Mouse (Mus musculus) intestine, postnatal 0 days (tissue): ENCODE measurements around the gene Npcd. TPM values are rescaled to one million over a fixed set of nuclear protein-coding genes. Genes with fewer than 3 reads are reported as not detected.

Experiments
- ATAC-seq: fragments of 200-750 bp; cut with Nextera tagmentation; 2 replicates; pipeline ENCODE4 v1.8.0; 2017; ENCODE audit warnings: mild to moderate bottlenecking, moderate TSS enrichment, moderate library complexity
- H3K27ac ChIP-seq: fragments of 300-500 bp; sonication (generic); 2 replicates; pipeline ENCODE4 v1.5.1; 2014; ENCODE audit warnings: mild to moderate bottlenecking, low read depth, low read length, moderate library complexity
- H3K27me3 ChIP-seq: fragments of 300-500 bp; sonication (generic); replicated peaks from 2 replicates; pipeline ENCODE4 v1.6.1; 2014; ENCODE audit warnings: low read length, mixed read lengths; ENCODE audit not compliant: control insufficient read depth, insufficient read depth
- H3K36me3 ChIP-seq: fragments of 300-500 bp; sonication (generic); 2 replicates; pipeline ENCODE4 v1.6.1; 2014; ENCODE audit warnings: mild to moderate bottlenecking, moderate library complexity; ENCODE audit not compliant: control insufficient read depth, insufficient read depth
- H3K4me1 ChIP-seq: fragments of 300-500 bp; sonication (generic); replicated peaks from 2 replicates; pipeline ENCODE4 v1.6.1; 2014; ENCODE audit warnings: antibody characterized with exemption, low read length, mixed read lengths; ENCODE audit not compliant: control insufficient read depth, insufficient read depth
- H3K4me2 ChIP-seq: fragments of 300-500 bp; sonication (generic); replicated peaks from 2 replicates; pipeline ENCODE4 v1.6.1; 2014; ENCODE audit warnings: low read depth, mild to moderate bottlenecking, moderate library complexity
- H3K4me3 ChIP-seq: fragments of 300-500 bp; sonication (generic); 2 replicates; pipeline ENCODE4 v1.5.1; 2014; ENCODE audit warnings: low read depth, low read length
- H3K9ac ChIP-seq: fragments of 300-500 bp; sonication (generic); 2 replicates; pipeline ENCODE4 v1.6.1; 2014; ENCODE audit warnings: mild to moderate bottlenecking, low read depth, low read length
- H3K9me3 ChIP-seq: fragments of 300-500 bp; sonication (generic); 2 replicates; pipeline ENCODE4 v1.6.1; 2016; ENCODE audit warnings: mixed run types; ENCODE audit not compliant: control insufficient read depth
- CTCF ChIP-seq: sonication (generic); IDR thresholded peaks from 2 replicates; pipeline ENCODE4 v1.5.1; 2016; ENCODE audit warnings: low read depth, mild to moderate bottlenecking, control low read depth, antibody characterized with exemption, moderate library complexity
- WGBS: fragments of 180-500 bp; shearing (Covaris S2); extraction: QIAGEN DNeasy Blood & Tissue Kit; methylation state at CpG from one replicate; pipeline ENCODE4 v1.1.7; 2014; 5-methylcytosine and 5-hydroxymethylcytosine counted together
- polyA plus RNA-seq: library from polyadenylated mRNA; unstranded; fragments of >200 nt; fragmentation: Nextera tagmentation; extraction: Ambion mirVana; gene quantifications from 2 replicates; pipeline ENCODE4 v1.2.1, GENCODE M21; 2015

Gene Npcd
- polyA plus RNA-seq, 1 experiment from 2014 or later, result not detected

- 97% methylated on average over 11 of the region's 11 CpGs for WGBS
- H3K27me3 ChIP-seq, result no peaks in the 10 kb centered on the region
These were observed 90.0 kb downstream of the Npcd start for GRCm38 (mm10) chr15:79744001-79744400.

DNA sequence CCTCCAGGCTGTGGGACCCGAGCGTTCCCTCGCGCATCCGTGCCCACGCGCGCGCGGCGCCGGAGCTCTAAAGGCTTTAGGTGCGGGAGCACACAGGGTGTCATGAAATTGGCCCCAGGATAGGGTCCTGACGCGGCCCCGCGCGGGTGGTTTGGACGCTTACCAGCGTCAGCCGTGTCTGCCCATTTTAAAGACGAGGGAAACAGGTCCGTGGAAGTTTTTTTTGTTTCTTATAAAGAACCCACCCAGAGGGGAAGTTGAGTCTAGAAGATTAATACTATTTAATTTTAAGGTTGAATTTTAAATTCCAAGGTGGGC is 91.4 kb downstream of the Npcd start:
- Histone ChIP-seq H3K4me3 (peak overlapping the region; percentile 96), H3K27ac (no peak overlapping the region), H3K9me3 (no peaks in the 10 kb centered on the region), H3K36me3 (peaks cover 13% of the 10 kb centered on the region), H3K4me2 (peak overlapping the region; percentile 88), H3K4me1 (no peaks in the 10 kb centered on the region), H3K9ac (peak overlapping the region; percentile 92), H3K27me3 (no peaks in the 10 kb centered on the region)
- TF ChIP-seq CTCF, result no peak
- peak; percentile 15 for ATAC-seq
- under 1% methylated on average over 23 of the region's 23 CpGs for WGBS

More at GRCm38 (mm10) chr15:79744001-79744400, 90.0 kb downstream of the Npcd start:
- no peak overlapping the region for H3K27ac ChIP-seq
- no peak overlapping the region for H3K9ac ChIP-seq
- H3K36me3 ChIP-seq, result no peaks in the 10 kb centered on the region
- no peak overlapping the region for H3K4me3 ChIP-seq
- H3K9me3 ChIP-seq, result no peaks in the 10 kb centered on the region
- H3K4me1 ChIP-seq, result no peaks in the 10 kb centered on the region
- TF ChIP-seq CTCF, result no peak
- no peak for ATAC-seq
- H3K4me2 ChIP-seq, result no peak overlapping the region

DNA sequence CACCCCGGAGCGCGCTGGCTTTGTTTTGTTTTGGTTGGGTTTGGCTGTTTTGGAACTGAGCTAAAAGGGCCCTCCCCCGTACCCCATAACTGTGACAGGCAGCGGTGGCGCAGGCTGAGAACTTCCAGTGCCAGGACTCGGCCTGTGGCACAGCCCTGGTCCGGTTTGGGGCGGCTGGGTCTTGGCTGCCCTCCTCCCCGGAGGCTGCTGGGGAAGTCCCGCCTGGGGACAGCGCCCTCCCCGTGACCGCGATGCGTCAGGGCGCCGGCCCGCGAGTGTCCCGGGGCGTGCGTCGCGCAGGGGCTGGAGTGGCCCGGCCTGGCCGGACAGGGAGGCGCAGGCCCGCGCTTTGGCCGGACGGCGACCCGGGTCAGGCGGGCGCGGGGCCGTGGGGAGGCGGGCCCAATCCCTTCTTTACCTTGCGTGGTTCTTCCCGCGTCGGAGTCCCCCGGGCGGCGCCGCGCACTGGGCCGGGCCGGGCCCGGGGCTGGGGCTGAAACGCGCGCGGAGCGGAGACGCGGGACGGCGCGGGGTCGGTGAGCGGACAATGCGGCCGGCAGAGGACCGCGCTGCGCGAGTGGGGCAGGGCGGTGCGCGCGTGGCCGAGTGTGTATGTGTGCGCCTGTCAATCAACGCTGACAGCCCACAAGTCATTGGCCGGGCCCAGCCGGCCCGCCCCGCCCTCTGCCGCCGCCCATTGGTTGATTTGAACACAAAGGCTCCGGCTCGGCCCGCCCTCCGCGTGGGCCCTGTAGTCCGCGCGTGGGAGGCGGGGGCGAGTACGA is 91.9 kb downstream of the Npcd start, which contains the start of gene Sun2:
Sun2 (minus strand) TSS at position 616 of the 785 bp plus-strand sequence.
- under 1% methylated on average over 85 of the region's 93 CpGs for WGBS
- H3K36me3 ChIP-seq, result peaks cover 19% of the 10 kb centered on the region
- TF ChIP-seq CTCF, result peak; percentile 28; the same call in 1 of the 2 replicates
- peak within 1 kb of the TSS; percentile 83 for H3K27ac ChIP-seq
- H3K9me3 ChIP-seq, result no peaks in the 10 kb centered on the region
- H3K9ac ChIP-seq, result peak within 1 kb of the TSS; percentile 92
- ATAC-seq, result peak; percentile 89
- H3K4me3 ChIP-seq, result peak within 1 kb of the TSS; percentile 96
- peak within 1 kb of the TSS; percentile 88 for H3K4me2 ChIP-seq
- no peaks in the 10 kb centered on the region for H3K27me3 ChIP-seq
- H3K4me1 ChIP-seq, result no peaks in the 10 kb centered on the region

DNA sequence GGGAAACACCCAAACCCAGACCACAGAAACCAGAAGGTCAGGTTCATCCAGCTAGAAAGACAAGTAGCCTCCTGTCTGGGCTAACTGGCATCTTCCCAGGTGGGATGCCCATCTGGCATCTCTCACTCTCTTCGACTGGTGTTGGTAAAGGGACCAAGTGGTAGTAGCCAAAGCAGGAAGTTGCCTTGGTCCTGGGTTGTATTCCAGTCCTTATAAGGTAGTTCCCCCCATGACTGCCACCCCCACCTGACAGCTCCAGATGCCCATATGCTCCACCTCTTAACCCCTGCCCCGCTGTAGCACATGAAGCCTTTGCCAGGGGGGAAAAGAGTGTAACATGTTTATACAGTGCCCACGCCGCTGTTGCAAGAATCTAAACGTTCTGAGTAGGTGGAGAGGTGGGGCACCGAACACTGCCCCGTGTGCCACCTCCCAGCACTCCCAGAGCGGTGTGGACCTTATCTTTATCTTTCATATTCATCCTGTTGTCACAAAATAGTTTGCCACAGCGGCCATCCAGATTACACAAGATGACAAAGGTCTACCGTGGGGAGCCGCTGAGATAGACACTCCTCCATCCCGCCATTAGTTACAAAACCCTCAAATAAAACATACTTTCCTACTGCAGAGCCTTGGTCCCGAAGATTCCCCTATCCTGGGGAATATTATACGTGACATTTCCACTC is 92.7 kb downstream of the Npcd start:
- WGBS, result 8% methylated on average over 14 of the region's 14 CpGs
- peak overlapping the region; percentile 92 for H3K9ac ChIP-seq
- peak overlapping the region; percentile 83 for H3K27ac ChIP-seq
- H3K27me3 ChIP-seq, result no peaks in the 10 kb centered on the region
- peak overlapping the region; percentile 96 for H3K4me3 ChIP-seq
- no peak for TF ChIP-seq CTCF
- no peak for ATAC-seq
- peak overlapping the region; percentile 88 for H3K4me2 ChIP-seq
- no peaks in the 10 kb centered on the region for H3K9me3 ChIP-seq
- no peaks in the 10 kb centered on the region for H3K4me1 ChIP-seq
- H3K36me3 ChIP-seq, result peaks cover 27% of the 10 kb centered on the region

DNA sequence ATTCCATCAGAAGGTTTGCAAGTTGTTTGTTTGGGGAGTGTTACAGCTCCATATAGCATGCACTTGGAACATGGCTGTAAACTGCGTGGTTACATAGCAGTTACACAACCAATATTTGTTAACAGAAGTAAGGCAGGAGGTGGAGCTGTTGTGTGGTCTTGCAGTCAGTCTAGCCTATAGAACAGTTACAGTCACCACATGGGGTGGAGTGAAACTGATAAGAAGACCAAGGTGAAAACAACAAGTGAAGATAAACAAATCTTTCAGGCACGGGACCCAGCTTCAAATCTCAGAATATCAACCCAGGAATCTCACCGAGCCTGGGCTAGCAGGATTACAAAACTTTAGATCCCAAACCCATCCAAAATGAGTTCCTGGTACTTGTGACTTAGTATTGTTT is 93.3 kb downstream of the Npcd start:
- H3K9me3 ChIP-seq, result no peaks in the 10 kb centered on the region
- H3K27me3 ChIP-seq, result no peaks in the 10 kb centered on the region
- no peak overlapping the region for H3K27ac ChIP-seq
- no peak for TF ChIP-seq CTCF
- no peak for ATAC-seq
- H3K36me3 ChIP-seq, result peaks cover 30% of the 10 kb centered on the region
- no peak overlapping the region for H3K9ac ChIP-seq
- 0 out of 2 replicates have a peak overlapping the region, but pooled peaks have one; percentile 96 for H3K4me3 ChIP-seq
- H3K4me2 ChIP-seq, result peak overlapping the region; percentile 88
- no peaks in the 10 kb centered on the region for H3K4me1 ChIP-seq
- 52% methylated on average over 3 of the region's 3 CpGs for WGBS

Other genes with a start within 250 kb of the Npcd start
- 0.78 and 1.7 TPM in 2 replicates for gene Dmc1, start 229.1 kb downstream of the Npcd start, polyA plus RNA-seq
- 0.13 and 0.27 TPM in 2 replicates for gene Fam227a, start 175.3 kb downstream of the Npcd start, polyA plus RNA-seq
- gene Cby1, start 175.0 kb downstream of the Npcd start, polyA plus RNA-seq, result 22.3 and 23.1 TPM in 2 replicates
- 207 and 211 TPM in 2 replicates for gene Tomm22, start 163.4 kb downstream of the Npcd start, polyA plus RNA-seq
- 9.4 and 9.7 TPM in 2 replicates for gene Josd1, start 146.3 kb downstream of the Npcd start, polyA plus RNA-seq
- 15.0 and 15.3 TPM in 2 replicates for gene Gtpbp1, start 143.4 kb downstream of the Npcd start, polyA plus RNA-seq
- gene Sun2, start 91.7 kb downstream of the Npcd start, polyA plus RNA-seq, result 1.1 and 1.2 TPM in 2 replicates
- 19.5 and 20.1 TPM in 2 replicates for gene Dnal4, start 56.4 kb downstream of the Npcd start, polyA plus RNA-seq
- 1.2 and 1.6 TPM in 2 replicates for gene Nptxr, start 29.5 kb downstream of the Npcd start, polyA plus RNA-seq
- 13.8 and 15.7 TPM in 2 replicates for gene Cbx6, start 451 bp upstream of the Npcd start, polyA plus RNA-seq
- 5.1 and 6.4 TPM in 2 replicates for gene Apobec3, start 57.4 kb upstream of the Npcd start, polyA plus RNA-seq
- gene Cbx7, start 136.9 kb upstream of the Npcd start, polyA plus RNA-seq, result 2.5 and 3.8 TPM in 2 replicates
- 6.9 and 7.1 TPM in 2 replicates for gene Pdgfb, start 180.7 kb upstream of the Npcd start, polyA plus RNA-seq